Mouse (Mus musculus): ENCODE measurements around the gene Rcsd1. TPM values are rescaled to one million over a fixed set of nuclear protein-coding genes. Genes with fewer than 3 reads are reported as not detected.
A peak's percentile ranks its signal among the peaks of the same experiment; 100 is the strongest.

Gene Rcsd1
- polyA plus RNA-seq, 1 experiment from 2014 or later: 8.3 TPM

- Histone ChIP-seq H3K4me2 (ENCODE audit: low read length) (no peak overlapping the region), H3K9ac (replicated peaks; ENCODE audit: low read depth, low read length) (no peak overlapping the region), H3K9me3 (ENCODE audit: control insufficient read depth, low read length) (no peaks in the 10 kb centered on the region), H3K36me3 (ENCODE audit: control insufficient read depth, insufficient read depth) (no peaks in the 10 kb centered on the region), H3K27me3 (replicated peaks; ENCODE audit: control insufficient read depth, insufficient read depth, low read length) (no peaks in the 10 kb centered on the region), H3K27ac (ENCODE audit: low read length) (no peak overlapping the region), H3K4me3 (replicated peaks; ENCODE audit: low read length) (no peak overlapping the region), H3K4me1 (replicated peaks; ENCODE audit: control insufficient read depth, insufficient read depth, low read length) (no peaks in the 10 kb centered on the region)
- no peak for ATAC-seq
- WGBS: 90% methylated on average over 9 of the region's 9 CpGs
Measured at GRCm38 (mm10) chr1:165722531-165723123, 13.1 kb upstream of the Rcsd1 start.

GRCm38 (mm10) chr1:165718543-165719105 is 9.1 kb upstream of the Rcsd1 start:
- Histone ChIP-seq H3K4me3 (replicated peaks; ENCODE audit: low read length) (no peak overlapping the region), H3K9ac (replicated peaks; ENCODE audit: low read depth, low read length) (no peak overlapping the region), H3K36me3 (ENCODE audit: control insufficient read depth, insufficient read depth) (no peaks in the 10 kb centered on the region), H3K27ac (ENCODE audit: low read length) (no peak overlapping the region), H3K27me3 (replicated peaks; ENCODE audit: control insufficient read depth, insufficient read depth, low read length) (no peaks in the 10 kb centered on the region), H3K4me1 (replicated peaks; ENCODE audit: control insufficient read depth, insufficient read depth, low read length) (no peaks in the 10 kb centered on the region), H3K9me3 (ENCODE audit: control insufficient read depth, low read length) (no peaks in the 10 kb centered on the region), H3K4me2 (ENCODE audit: low read length) (no peak overlapping the region)
- WGBS: 78% methylated on average over 15 of the region's 15 CpGs
- no peak for ATAC-seq

- 64% methylated on average over 11 of the region's 11 CpGs for WGBS
- Histone ChIP-seq H3K4me3 (replicated peaks; ENCODE audit: low read length) (no peak overlapping the region), H3K4me1 (replicated peaks; ENCODE audit: control insufficient read depth, insufficient read depth, low read length) (no peaks in the 10 kb centered on the region), H3K9ac (replicated peaks; ENCODE audit: low read depth, low read length) (no peak overlapping the region), H3K27me3 (replicated peaks; ENCODE audit: control insufficient read depth, insufficient read depth, low read length) (no peaks in the 10 kb centered on the region), H3K36me3 (ENCODE audit: control insufficient read depth, insufficient read depth) (no peaks in the 10 kb centered on the region), H3K9me3 (ENCODE audit: control insufficient read depth, low read length) (no peaks in the 10 kb centered on the region), H3K27ac (ENCODE audit: low read length) (0 out of 2 replicates have a peak overlapping the region, but pooled peaks have one; percentile 12), H3K4me2 (ENCODE audit: low read length) (no peak overlapping the region)
- ATAC-seq: no peak
Measured at GRCm38 (mm10) chr1:165717711-165718542, 8.4 kb upstream of the Rcsd1 start.

- Histone ChIP-seq H3K27ac (ENCODE audit: low read length) (no peak overlapping the region), H3K4me2 (ENCODE audit: low read length) (no peak overlapping the region), H3K4me1 (replicated peaks; ENCODE audit: control insufficient read depth, insufficient read depth, low read length) (no peaks in the 10 kb centered on the region), H3K9ac (replicated peaks; ENCODE audit: low read depth, low read length) (no peak overlapping the region), H3K36me3 (ENCODE audit: control insufficient read depth, insufficient read depth) (no peaks in the 10 kb centered on the region), H3K4me3 (replicated peaks; ENCODE audit: low read length) (no peak overlapping the region), H3K9me3 (ENCODE audit: control insufficient read depth, low read length) (no peaks in the 10 kb centered on the region), H3K27me3 (replicated peaks; ENCODE audit: control insufficient read depth, insufficient read depth, low read length) (no peaks in the 10 kb centered on the region)
- 88% methylated on average over 4 of the region's 4 CpGs for WGBS
- no peak for ATAC-seq
Measured at GRCm38 (mm10) chr1:165716426-165716825, 6.9 kb upstream of the Rcsd1 start.

GRCm38 (mm10) chr1:165713798-165714197 is 4.2 kb upstream of the Rcsd1 start:
- no peak overlapping the region for H3K4me2 ChIP-seq (ENCODE audit: low read length)

GRCm38 (mm10) chr1:165711914-165712313 is 2.4 kb upstream of the Rcsd1 start:
- Histone ChIP-seq H3K9ac (replicated peaks; ENCODE audit: low read depth, low read length) (no peak overlapping the region), H3K4me2 (ENCODE audit: low read length) (no peak overlapping the region), H3K27me3 (replicated peaks; ENCODE audit: control insufficient read depth, insufficient read depth, low read length) (peaks cover 7% of the 10 kb centered on the region), H3K36me3 (ENCODE audit: control insufficient read depth, insufficient read depth) (no peaks in the 10 kb centered on the region), H3K4me3 (replicated peaks; ENCODE audit: low read length) (no peak overlapping the region), H3K9me3 (ENCODE audit: control insufficient read depth, low read length) (no peaks in the 10 kb centered on the region), H3K27ac (ENCODE audit: low read length) (no peak overlapping the region), H3K4me1 (replicated peaks; ENCODE audit: control insufficient read depth, insufficient read depth, low read length) (peaks cover 6% of the 10 kb centered on the region)
- WGBS: 88% methylated on average over 5 of the region's 5 CpGs
- ATAC-seq: no peak

More at GRCm38 (mm10) chr1:165713798-165714197, 4.2 kb upstream of the Rcsd1 start:
- H3K27ac ChIP-seq (ENCODE audit: low read length): no peak overlapping the region
- no peak overlapping the region for H3K4me3 ChIP-seq (replicated peaks; ENCODE audit: low read length)
- peaks cover 4% of the 10 kb centered on the region; the same call in 1 of the 2 replicates for H3K27me3 ChIP-seq (replicated peaks; ENCODE audit: control insufficient read depth, insufficient read depth, low read length)
- H3K4me1 ChIP-seq (replicated peaks; ENCODE audit: control insufficient read depth, insufficient read depth, low read length): no peaks in the 10 kb centered on the region
- no peak for ATAC-seq
- WGBS: 90% methylated on average over 5 of the region's 5 CpGs
- no peaks in the 10 kb centered on the region for H3K36me3 ChIP-seq (ENCODE audit: control insufficient read depth, insufficient read depth)
- H3K9ac ChIP-seq (replicated peaks; ENCODE audit: low read depth, low read length): no peak overlapping the region
- no peaks in the 10 kb centered on the region for H3K9me3 ChIP-seq (ENCODE audit: control insufficient read depth, low read length)

GRCm38 (mm10) chr1:165708686-165709380 is 724 bp downstream of the Rcsd1 start:
- Histone ChIP-seq H3K9me3 (ENCODE audit: control insufficient read depth, low read length) (no peaks in the 10 kb centered on the region), H3K4me1 (replicated peaks; ENCODE audit: control insufficient read depth, insufficient read depth, low read length) (peaks cover 6% of the 10 kb centered on the region), H3K27me3 (replicated peaks; ENCODE audit: control insufficient read depth, insufficient read depth, low read length) (peaks cover 7% of the 10 kb centered on the region), H3K9ac (replicated peaks; ENCODE audit: low read depth, low read length) (no peak overlapping the region), H3K27ac (ENCODE audit: low read length) (no peak overlapping the region), H3K4me3 (replicated peaks; ENCODE audit: low read length) (no peak overlapping the region), H3K36me3 (ENCODE audit: control insufficient read depth, insufficient read depth) (no peaks in the 10 kb centered on the region), H3K4me2 (ENCODE audit: low read length) (no peak overlapping the region; the same call in 1 of the 2 replicates)
- WGBS: 37% methylated on average over 9 of the region's 9 CpGs
- ATAC-seq: no peak

- Histone ChIP-seq H3K4me2 (ENCODE audit: low read length) (peak overlapping the region; percentile 100), H3K9ac (replicated peaks; ENCODE audit: low read depth, low read length) (peak overlapping the region; percentile 49), H3K36me3 (ENCODE audit: control insufficient read depth, insufficient read depth) (no peaks in the 10 kb centered on the region), H3K27me3 (replicated peaks; ENCODE audit: control insufficient read depth, insufficient read depth, low read length) (peaks cover 7% of the 10 kb centered on the region), H3K4me1 (replicated peaks; ENCODE audit: control insufficient read depth, insufficient read depth, low read length) (peaks cover 7% of the 10 kb centered on the region), H3K27ac (ENCODE audit: low read length) (no peak overlapping the region), H3K9me3 (ENCODE audit: control insufficient read depth, low read length) (no peaks in the 10 kb centered on the region), H3K4me3 (replicated peaks; ENCODE audit: low read length) (peak overlapping the region; percentile 64)
- under 1% methylated on average over 47 of the region's 47 CpGs for WGBS
- ATAC-seq: peak; percentile 72
Measured at GRCm38 (mm10) chr1:165707640-165708322, 1.8 kb downstream of the Rcsd1 start.
